Mouse (Mus musculus): ENCODE data around the gene Grik1. TPM values are rescaled to one million over a fixed set of nuclear protein-coding genes. Genes with fewer than 3 reads are reported as not detected.

Grik1 gene
- polyA plus RNA-seq, 1 experiment from 2014 or later = 44.2 TPM

GRCm38 (mm10) chr16:88044321-88044720 lies 245.7 kb downstream of the Grik1 start:
- Histone ChIP-seq H3K27ac (ENCODE audit: low read depth, low read length) (no peak overlapping the region), H3K27me3 (ENCODE audit: control insufficient read depth, insufficient read depth, low read length) (no peaks in the 10 kb centered on the region), H3K9me3 (ENCODE audit: control insufficient read depth, low read length) (no peaks in the 10 kb centered on the region), H3K4me2 (ENCODE audit: low read depth, low read length) (no peak overlapping the region), H3K36me3 (ENCODE audit: control insufficient read depth, insufficient read depth, low read length) (no peaks in the 10 kb centered on the region), H3K9ac (replicated peaks; ENCODE audit: low read depth, low read length) (no peak overlapping the region), H3K4me1 (ENCODE audit: control insufficient read depth, insufficient read depth, low read length) (no peaks in the 10 kb centered on the region), H3K4me3 (ENCODE audit: low read depth, low read length) (no peak overlapping the region)
- 100% methylated on average over 4 of the region's 4 CpGs for WGBS
- no peak for ATAC-seq (ENCODE audit: low read depth)

GRCm38 (mm10) chr16:88042458-88042857 lies 247.6 kb downstream of the Grik1 start:
- H3K4me3 ChIP-seq (ENCODE audit: low read depth, low read length) = no peak overlapping the region
- H3K9me3 ChIP-seq (ENCODE audit: control insufficient read depth, low read length) = no peaks in the 10 kb centered on the region
- no peaks in the 10 kb centered on the region for H3K27me3 ChIP-seq (ENCODE audit: control insufficient read depth, insufficient read depth, low read length)
- no peak overlapping the region for H3K4me2 ChIP-seq (ENCODE audit: low read depth, low read length)
- no peaks in the 10 kb centered on the region for H3K36me3 ChIP-seq (ENCODE audit: control insufficient read depth, insufficient read depth, low read length)
- no peak overlapping the region for H3K27ac ChIP-seq (ENCODE audit: low read depth, low read length)
- ATAC-seq (ENCODE audit: low read depth) = no peak
- 73% methylated on average over 6 of the region's 6 CpGs for WGBS
- no peak overlapping the region for H3K9ac ChIP-seq (replicated peaks; ENCODE audit: low read depth, low read length)
- H3K4me1 ChIP-seq (ENCODE audit: control insufficient read depth, insufficient read depth, low read length) = no peaks in the 10 kb centered on the region

- no peaks in the 10 kb centered on the region for H3K27me3 ChIP-seq (ENCODE audit: control insufficient read depth, insufficient read depth, low read length)
- no peak overlapping the region for H3K9ac ChIP-seq (replicated peaks; ENCODE audit: low read depth, low read length)
- 76% methylated on average over 11 of the region's 11 CpGs for WGBS
- H3K9me3 ChIP-seq (ENCODE audit: control insufficient read depth, low read length) = no peaks in the 10 kb centered on the region
- H3K36me3 ChIP-seq (ENCODE audit: control insufficient read depth, insufficient read depth, low read length) = no peaks in the 10 kb centered on the region
- H3K4me3 ChIP-seq (ENCODE audit: low read depth, low read length) = no peak overlapping the region
- no peak overlapping the region for H3K27ac ChIP-seq (ENCODE audit: low read depth, low read length)
- no peaks in the 10 kb centered on the region for H3K4me1 ChIP-seq (ENCODE audit: control insufficient read depth, insufficient read depth, low read length)
- no peak overlapping the region for H3K4me2 ChIP-seq (ENCODE audit: low read depth, low read length)
- no peak for ATAC-seq (ENCODE audit: low read depth)
Observed at GRCm38 (mm10) chr16:88038503-88039091, 251.5 kb downstream of the Grik1 start.

GRCm38 (mm10) chr16:87988805-87989204 lies 301.3 kb downstream of the Grik1 start:
- 0 out of 2 replicates have a peak, but pooled peaks cover 3% of the 10 kb centered on the region for H3K4me1 ChIP-seq (ENCODE audit: control insufficient read depth, insufficient read depth, low read length)
- no peaks in the 10 kb centered on the region for H3K9me3 ChIP-seq (ENCODE audit: control insufficient read depth, low read length)
- no peaks in the 10 kb centered on the region for H3K27me3 ChIP-seq (ENCODE audit: control insufficient read depth, insufficient read depth, low read length)
- no peak overlapping the region for H3K9ac ChIP-seq (replicated peaks; ENCODE audit: low read depth, low read length)
- H3K27ac ChIP-seq (ENCODE audit: low read depth, low read length) = no peak overlapping the region
- H3K4me3 ChIP-seq (ENCODE audit: low read depth, low read length) = no peak overlapping the region
- no peak for ATAC-seq (ENCODE audit: low read depth)
- H3K4me2 ChIP-seq (ENCODE audit: low read depth, low read length) = no peak overlapping the region
- WGBS = 16% methylated on average over 2 of the region's 2 CpGs
- no peaks in the 10 kb centered on the region for H3K36me3 ChIP-seq (ENCODE audit: control insufficient read depth, insufficient read depth, low read length)

- Histone ChIP-seq H3K4me1 (ENCODE audit: control insufficient read depth, insufficient read depth, low read length) (0 out of 2 replicates have a peak, but pooled peaks cover 3% of the 10 kb centered on the region), H3K36me3 (ENCODE audit: control insufficient read depth, insufficient read depth, low read length) (no peaks in the 10 kb centered on the region), H3K9ac (replicated peaks; ENCODE audit: low read depth, low read length) (no peak overlapping the region), H3K4me2 (ENCODE audit: low read depth, low read length) (no peak overlapping the region), H3K27ac (ENCODE audit: low read depth, low read length) (no peak overlapping the region), H3K9me3 (ENCODE audit: control insufficient read depth, low read length) (no peaks in the 10 kb centered on the region), H3K27me3 (ENCODE audit: control insufficient read depth, insufficient read depth, low read length) (no peaks in the 10 kb centered on the region), H3K4me3 (ENCODE audit: low read depth, low read length) (no peak overlapping the region)
- ATAC-seq (ENCODE audit: low read depth) = peak; percentile 86; the same call in 1 of the 2 replicates
Observed at GRCm38 (mm10) chr16:87984201-87984870, 305.7 kb downstream of the Grik1 start.

- no peak overlapping the region for H3K4me3 ChIP-seq (ENCODE audit: low read depth, low read length)
- H3K27me3 ChIP-seq (ENCODE audit: control insufficient read depth, insufficient read depth, low read length) = no peaks in the 10 kb centered on the region
- H3K9ac ChIP-seq (replicated peaks; ENCODE audit: low read depth, low read length) = no peak overlapping the region
- no peaks in the 10 kb centered on the region for H3K4me1 ChIP-seq (ENCODE audit: control insufficient read depth, insufficient read depth, low read length)
- no peaks in the 10 kb centered on the region for H3K9me3 ChIP-seq (ENCODE audit: control insufficient read depth, low read length)
- H3K4me2 ChIP-seq (ENCODE audit: low read depth, low read length) = no peak overlapping the region
- no peaks in the 10 kb centered on the region for H3K36me3 ChIP-seq (ENCODE audit: control insufficient read depth, insufficient read depth, low read length)
- H3K27ac ChIP-seq (ENCODE audit: low read depth, low read length) = no peak overlapping the region
- ATAC-seq (ENCODE audit: low read depth) = no peak
- 63% methylated on average over 3 of the region's 3 CpGs for WGBS
Observed at GRCm38 (mm10) chr16:87974076-87974443, 316.0 kb downstream of the Grik1 start.

- no peaks in the 10 kb centered on the region for H3K36me3 ChIP-seq (ENCODE audit: control insufficient read depth, insufficient read depth, low read length)
- no peaks in the 10 kb centered on the region for H3K4me1 ChIP-seq (ENCODE audit: control insufficient read depth, insufficient read depth, low read length)
- no peak overlapping the region for H3K9ac ChIP-seq (replicated peaks; ENCODE audit: low read depth, low read length)
- no peak overlapping the region for H3K4me3 ChIP-seq (ENCODE audit: low read depth, low read length)
- no peaks in the 10 kb centered on the region for H3K27me3 ChIP-seq (ENCODE audit: control insufficient read depth, insufficient read depth, low read length)
- no peaks in the 10 kb centered on the region for H3K9me3 ChIP-seq (ENCODE audit: control insufficient read depth, low read length)
- WGBS = 50% methylated on average over 2 of the region's 2 CpGs
- no peak for ATAC-seq (ENCODE audit: low read depth)
- no peak overlapping the region for H3K27ac ChIP-seq (ENCODE audit: low read depth, low read length)
- no peak overlapping the region for H3K4me2 ChIP-seq (ENCODE audit: low read depth, low read length)
Observed at GRCm38 (mm10) chr16:87973394-87974075, 316.5 kb downstream of the Grik1 start.

- Histone ChIP-seq H3K4me1 (ENCODE audit: control insufficient read depth, insufficient read depth, low read length) (no peaks in the 10 kb centered on the region), H3K27me3 (ENCODE audit: control insufficient read depth, insufficient read depth, low read length) (no peaks in the 10 kb centered on the region), H3K27ac (ENCODE audit: low read depth, low read length) (no peak overlapping the region), H3K36me3 (ENCODE audit: control insufficient read depth, insufficient read depth, low read length) (no peaks in the 10 kb centered on the region), H3K4me2 (ENCODE audit: low read depth, low read length) (no peak overlapping the region), H3K9me3 (ENCODE audit: control insufficient read depth, low read length) (no peaks in the 10 kb centered on the region), H3K4me3 (ENCODE audit: low read depth, low read length) (no peak overlapping the region), H3K9ac (replicated peaks; ENCODE audit: low read depth, low read length) (no peak overlapping the region)
- 64% methylated on average over 6 of the region's 6 CpGs for WGBS
- no peak for ATAC-seq (ENCODE audit: low read depth)
Observed at GRCm38 (mm10) chr16:87971911-87972310, 318.2 kb downstream of the Grik1 start.

GRCm38 (mm10) chr16:87969936-87970335 lies 320.1 kb downstream of the Grik1 start:
- no peak overlapping the region for H3K27ac ChIP-seq (ENCODE audit: low read depth, low read length)
- no peaks in the 10 kb centered on the region for H3K27me3 ChIP-seq (ENCODE audit: control insufficient read depth, insufficient read depth, low read length)
- ATAC-seq (ENCODE audit: low read depth) = no peak
- H3K4me3 ChIP-seq (ENCODE audit: low read depth, low read length) = no peak overlapping the region
- 82% methylated on average over 3 of the region's 3 CpGs for WGBS
- H3K36me3 ChIP-seq (ENCODE audit: control insufficient read depth, insufficient read depth, low read length) = no peaks in the 10 kb centered on the region
- no peaks in the 10 kb centered on the region for H3K9me3 ChIP-seq (ENCODE audit: control insufficient read depth, low read length)
- H3K9ac ChIP-seq (replicated peaks; ENCODE audit: low read depth, low read length) = no peak overlapping the region
- no peak overlapping the region for H3K4me2 ChIP-seq (ENCODE audit: low read depth, low read length)
- no peaks in the 10 kb centered on the region for H3K4me1 ChIP-seq (ENCODE audit: control insufficient read depth, insufficient read depth, low read length)

Data from neural tube, embryonic 14.5 days (tissue).